Mouse (Mus musculus) stomach, postnatal 0 days (tissue): ENCODE measurements around the gene Urb2. TPM values are rescaled to one million over a fixed set of nuclear protein-coding genes. Genes with fewer than 3 reads are reported as not detected.
A peak's percentile ranks its signal among the peaks of the same experiment; 100 is the strongest.

Experiments used
- ATAC-seq: fragments of 200-750 bp; cut with Nextera tagmentation; 2 replicates; pipeline ENCODE4 v1.8.0; 2017; ENCODE audit not compliant: low FRiP score, low TSS enrichment
- DNase-seq: peaks from one replicate; pipeline ENCODE4 v3.0.0-alpha.2; 2016; ENCODE audit warnings: low spot score
- H3K27ac ChIP-seq: fragments of 300-500 bp; sonication (generic); replicated peaks from 2 replicates; pipeline ENCODE4 v1.5.1; 2014; ENCODE audit warnings: mild to moderate bottlenecking, control low read depth
- H3K27me3 ChIP-seq: fragments of 300-500 bp; sonication (generic); 2 replicates; pipeline ENCODE4 v1.6.1; 2014; ENCODE audit warnings: low read length; ENCODE audit not compliant: control insufficient read depth, insufficient read depth
- H3K36me3 ChIP-seq: fragments of 300-500 bp; sonication (generic); 2 replicates; pipeline ENCODE4 v1.6.1; 2014; ENCODE audit warnings: low read length, mixed read lengths; ENCODE audit not compliant: control insufficient read depth, insufficient read depth
- H3K4me1 ChIP-seq: fragments of 300-500 bp; sonication (generic); replicated peaks from 2 replicates; pipeline ENCODE4 v1.6.1; 2014; ENCODE audit warnings: antibody characterized with exemption; ENCODE audit not compliant: control insufficient read depth, insufficient read depth
- H3K4me2 ChIP-seq: fragments of 300-500 bp; sonication (generic); replicated peaks from 2 replicates; pipeline ENCODE4 v1.6.1; 2014; ENCODE audit warnings: low read depth, mild to moderate bottlenecking, control low read depth, moderate library complexity
- H3K4me3 ChIP-seq: fragments of 300-500 bp; sonication (generic); 2 replicates; pipeline ENCODE4 v1.5.1; 2014; ENCODE audit warnings: low read depth, low read length, control low read depth
- H3K9ac ChIP-seq: fragments of 300-500 bp; sonication (generic); 2 replicates; pipeline ENCODE4 v1.6.1; 2014; ENCODE audit warnings: mild to moderate bottlenecking, low read length, control low read depth, mixed read lengths
- H3K9me3 ChIP-seq: fragments of 300-500 bp; sonication (generic); 2 replicates; pipeline ENCODE4 v1.6.1; 2016; ENCODE audit warnings: low read length; ENCODE audit not compliant: control insufficient read depth
- CTCF ChIP-seq: IDR thresholded peaks from 2 replicates; pipeline ENCODE4 v1.5.1; 2016; ENCODE audit warnings: antibody characterized with exemption, low read depth, mild to moderate bottlenecking, moderate library complexity
- EP300 ChIP-seq: optimal IDR thresholded peaks from 2 replicates; pipeline ENCODE3; 2016; ENCODE audit warnings: antibody characterized with exemption
- WGBS: fragments of 180-500 bp; shearing (Covaris S2); extraction: QIAGEN DNeasy Blood & Tissue Kit; methylation state at CpG from one replicate; pipeline ENCODE4 v1.1.7; 2014; 5-methylcytosine and 5-hydroxymethylcytosine counted together
- polyA plus RNA-seq: library from polyadenylated mRNA; unstranded; fragments of >200 nt; fragmentation: Nextera tagmentation; extraction: Ambion mirVana; gene quantifications from 2 replicates; pipeline ENCODE4 v1.2.1, GENCODE M21; 2015

Gene Urb2
- polyA plus RNA-seq, 1 experiment from 2014 or later, result 1.2 TPM

DNA sequence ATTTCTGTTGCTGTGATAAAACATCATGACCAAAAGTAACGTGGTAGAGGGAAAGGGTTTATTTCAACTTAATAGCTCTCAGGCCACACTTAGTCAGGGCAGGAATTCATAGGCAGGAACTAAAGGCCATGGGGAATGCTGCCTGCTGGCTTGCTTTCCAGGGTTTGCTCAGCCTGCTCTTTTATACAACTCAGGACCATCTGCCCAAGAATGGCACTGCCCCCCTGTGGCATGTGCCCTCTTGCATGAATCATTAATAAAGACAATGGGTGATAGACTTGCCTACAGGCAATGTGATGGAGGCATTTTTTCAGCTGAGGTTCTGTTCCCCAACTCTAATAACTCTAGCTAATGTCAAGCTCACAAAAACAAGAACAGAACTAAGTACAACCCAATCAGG is 20.9 kb downstream of the Urb2 start:
- Histone ChIP-seq H3K9ac (no peak overlapping the region), H3K27ac (no peak overlapping the region), H3K36me3 (peaks cover 33% of the 10 kb centered on the region), H3K4me3 (no peak overlapping the region), H3K4me1 (no peaks in the 10 kb centered on the region), H3K9me3 (no peaks in the 10 kb centered on the region), H3K27me3 (no peaks in the 10 kb centered on the region), H3K4me2 (no peak overlapping the region)
- ATAC-seq (no peak), DNase-seq (no peak)
- TF ChIP-seq EP300 (no peak), CTCF (no peak)
- WGBS, result 79% methylated on average over 1 of the region's 1 CpGs

DNA sequence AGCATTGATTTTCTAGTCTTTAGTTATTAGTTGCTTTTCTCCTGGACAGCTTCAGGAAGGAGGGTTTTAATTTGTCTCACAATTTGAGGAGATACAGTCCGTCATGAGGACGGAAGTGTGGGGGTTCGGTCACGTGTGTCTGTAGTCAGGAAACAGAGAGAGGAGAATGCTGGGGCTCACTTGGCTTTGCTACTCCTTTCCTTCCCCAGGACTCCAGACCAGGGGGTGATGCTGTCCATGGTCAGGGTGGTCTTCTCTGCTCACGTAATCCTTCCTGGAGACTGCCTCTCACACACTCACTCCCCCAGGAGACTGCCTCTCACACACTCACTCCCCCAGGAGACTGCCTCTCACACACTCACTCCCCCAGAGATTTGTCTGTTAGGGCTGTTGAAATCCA is 23.1 kb downstream of the Urb2 start:
- TF ChIP-seq EP300, result no peak
- TF ChIP-seq CTCF, result no peak
- ATAC-seq (no peak), DNase-seq (no peak)
- Histone ChIP-seq H3K27me3 (no peaks in the 10 kb centered on the region), H3K4me2 (no peak overlapping the region), H3K27ac (no peak overlapping the region), H3K36me3 (peaks cover 17% of the 10 kb centered on the region), H3K9me3 (no peaks in the 10 kb centered on the region), H3K9ac (no peak overlapping the region), H3K4me1 (no peaks in the 10 kb centered on the region), H3K4me3 (no peak overlapping the region)
- WGBS, result 95% methylated on average over 5 of the region's 5 CpGs

- H3K9me3 ChIP-seq, result no peaks in the 10 kb centered on the region
- no peak overlapping the region for H3K4me3 ChIP-seq
- H3K4me2 ChIP-seq, result no peak overlapping the region
- DNase-seq (no peak), ATAC-seq (no peak)
- no peak overlapping the region for H3K9ac ChIP-seq
- H3K4me1 ChIP-seq, result no peaks in the 10 kb centered on the region
- peaks cover 16% of the 10 kb centered on the region for H3K36me3 ChIP-seq
- H3K27me3 ChIP-seq, result no peaks in the 10 kb centered on the region
- no peak overlapping the region for H3K27ac ChIP-seq
- TF ChIP-seq CTCF, result no peak
- no peak for TF ChIP-seq EP300
- 94% methylated on average over 12 of the region's 12 CpGs for WGBS
Measured at GRCm38 (mm10) chr8:124044931-124045330, 23.6 kb downstream of the Urb2 start.

GRCm38 (mm10) chr8:124045856-124046255 is 24.5 kb downstream of the Urb2 start:
- Histone ChIP-seq H3K4me3 (no peak overlapping the region), H3K36me3 (peaks cover 12% of the 10 kb centered on the region; the same call in 1 of the 2 replicates), H3K4me2 (no peak overlapping the region), H3K27ac (no peak overlapping the region; the same call in 1 of the 2 replicates), H3K4me1 (no peaks in the 10 kb centered on the region), H3K27me3 (no peaks in the 10 kb centered on the region), H3K9ac (no peak overlapping the region), H3K9me3 (no peaks in the 10 kb centered on the region)
- WGBS, result 67% methylated on average over 8 of the region's 8 CpGs
- ATAC-seq (peak; percentile 81), DNase-seq (peak; percentile 47)
- TF ChIP-seq EP300 (no peak), CTCF (no peak)

DNA sequence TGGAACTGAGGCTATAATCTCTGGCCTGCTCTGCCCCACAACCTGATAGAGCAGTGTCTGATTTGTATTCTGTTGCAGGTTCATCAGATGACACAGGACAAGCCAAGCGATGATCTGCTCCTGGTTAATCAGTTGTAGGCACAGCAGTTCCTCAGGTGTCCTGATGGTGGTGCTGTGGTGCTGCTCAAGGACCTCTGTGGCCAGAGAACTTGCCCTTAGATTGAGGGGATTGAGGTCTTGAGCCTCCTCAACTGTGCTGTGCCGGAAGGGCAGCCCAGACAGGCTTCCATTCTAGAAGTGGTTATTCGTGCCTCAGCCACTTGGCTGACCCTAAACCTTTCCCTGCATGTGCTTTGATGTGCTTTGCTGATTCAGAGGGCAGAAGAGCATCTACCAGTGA is 30.8 kb downstream of the Urb2 start:
- Histone ChIP-seq H3K4me1 (no peaks in the 10 kb centered on the region), H3K4me2 (no peak overlapping the region), H3K4me3 (no peak overlapping the region), H3K27me3 (no peaks in the 10 kb centered on the region), H3K9me3 (no peaks in the 10 kb centered on the region), H3K36me3 (peaks cover under 1% of the 10 kb centered on the region; the same call in 1 of the 2 replicates), H3K9ac (no peak overlapping the region), H3K27ac (no peak overlapping the region)
- WGBS, result 20% methylated on average over 3 of the region's 3 CpGs
- ATAC-seq (peak; percentile 79), DNase-seq (peak; percentile 74)
- TF ChIP-seq EP300 (no peak), CTCF (peak; percentile 99)

GRCm38 (mm10) chr8:124052568-124052967 is 31.3 kb downstream of the Urb2 start:
- ATAC-seq, result no peak; the same call in 1 of the 2 replicates

More at GRCm38 (mm10) chr8:124052568-124052967, 31.3 kb downstream of the Urb2 start:
- H3K9ac ChIP-seq, result no peak overlapping the region
- no peak overlapping the region for H3K4me2 ChIP-seq
- H3K27ac ChIP-seq, result no peak overlapping the region
- TF ChIP-seq CTCF (no peak), EP300 (no peak)
- no peak overlapping the region for H3K4me3 ChIP-seq
- peak; percentile 22 for DNase-seq
- 44% methylated on average over 4 of the region's 4 CpGs for WGBS
- no peaks in the 10 kb centered on the region for H3K9me3 ChIP-seq
- no peaks in the 10 kb centered on the region for H3K36me3 ChIP-seq
- H3K4me1 ChIP-seq, result no peaks in the 10 kb centered on the region
- H3K27me3 ChIP-seq, result no peaks in the 10 kb centered on the region
